Mouse (Mus musculus): Measurements from ENCODE around the gene Fez1.

- TF ChIP-seq CTCF (IDR thresholded peaks at IDR 0.05) (no peak), EP300 (IDR thresholded peaks at IDR 0.05) (no peak)
Measured at GRCm38 (mm10) chr9:36919472-36919871, 97.8 kb downstream of the Fez1 start.

All from lung, postnatal 0 days (tissue).